Mouse (Mus musculus): ENCODE measurements around the gene Apoa4. TPM values are rescaled to one million over a fixed set of nuclear protein-coding genes. Genes with fewer than 3 reads are reported as not detected.

Apoa4 gene
- polyA plus RNA-seq, 1 experiment from 2014 or later: not detected

GRCm38 (mm10) chr9:46256658-46257385 lies 16.3 kb downstream of the Apoa4 start:
- H3K36me3 ChIP-seq (ENCODE audit: control insufficient read depth, insufficient read depth, low read length): no peaks in the 10 kb centered on the region
- H3K27me3 ChIP-seq (replicated peaks; ENCODE audit: control insufficient read depth, insufficient read depth, low read length): no peaks in the 10 kb centered on the region
- H3K9me3 ChIP-seq (replicated peaks; ENCODE audit: control insufficient read depth, low read length): no peaks in the 10 kb centered on the region
- DNase-seq (ENCODE audit: low spot score) (no peak), ATAC-seq (no peak)
- no peak overlapping the region for H3K27ac ChIP-seq (ENCODE audit: low read depth, low read length)
- H3K4me2 ChIP-seq (ENCODE audit: low read length): no peak overlapping the region
- no peak overlapping the region for H3K4me3 ChIP-seq (ENCODE audit: low read depth, low read length)
- H3K4me1 ChIP-seq (ENCODE audit: control insufficient read depth, insufficient read depth, low read length): no peaks in the 10 kb centered on the region
- H3K9ac ChIP-seq (ENCODE audit: low read length): no peak overlapping the region
- 89% methylated on average over 10 of the region's 10 CpGs for WGBS

GRCm38 (mm10) chr9:46257546-46257945 lies 17.1 kb downstream of the Apoa4 start:
- Histone ChIP-seq H3K4me3 (ENCODE audit: low read depth, low read length) (no peak overlapping the region), H3K9me3 (replicated peaks; ENCODE audit: control insufficient read depth, low read length) (no peaks in the 10 kb centered on the region), H3K9ac (ENCODE audit: low read length) (no peak overlapping the region), H3K36me3 (ENCODE audit: control insufficient read depth, insufficient read depth, low read length) (no peaks in the 10 kb centered on the region), H3K4me2 (ENCODE audit: low read length) (no peak overlapping the region), H3K27ac (ENCODE audit: low read depth, low read length) (no peak overlapping the region), H3K27me3 (replicated peaks; ENCODE audit: control insufficient read depth, insufficient read depth, low read length) (no peaks in the 10 kb centered on the region), H3K4me1 (ENCODE audit: control insufficient read depth, insufficient read depth, low read length) (no peaks in the 10 kb centered on the region)
- ATAC-seq (no peak), DNase-seq (ENCODE audit: low spot score) (no peak)
- 90% methylated on average over 3 of the region's 3 CpGs for WGBS

GRCm38 (mm10) chr9:46259111-46259510 lies 18.6 kb downstream of the Apoa4 start:
- ATAC-seq: no peak
- no peak overlapping the region for H3K4me3 ChIP-seq (ENCODE audit: low read depth, low read length)
- H3K36me3 ChIP-seq (ENCODE audit: control insufficient read depth, insufficient read depth, low read length): no peaks in the 10 kb centered on the region
- no peaks in the 10 kb centered on the region for H3K9me3 ChIP-seq (replicated peaks; ENCODE audit: control insufficient read depth, low read length)
- H3K4me1 ChIP-seq (ENCODE audit: control insufficient read depth, insufficient read depth, low read length): no peaks in the 10 kb centered on the region
- no peak overlapping the region for H3K27ac ChIP-seq (ENCODE audit: low read depth, low read length)
- H3K27me3 ChIP-seq (replicated peaks; ENCODE audit: control insufficient read depth, insufficient read depth, low read length): no peaks in the 10 kb centered on the region
- 91% methylated on average over 6 of the region's 6 CpGs for WGBS
- H3K9ac ChIP-seq (ENCODE audit: low read length): no peak overlapping the region
- no peak for DNase-seq (ENCODE audit: low spot score)
- H3K4me2 ChIP-seq (ENCODE audit: low read length): no peak overlapping the region

- ATAC-seq (no peak), DNase-seq (ENCODE audit: low spot score) (no peak)
- WGBS: 90% methylated on average over 7 of the region's 7 CpGs
- Histone ChIP-seq H3K9ac (ENCODE audit: low read length) (no peak overlapping the region), H3K36me3 (ENCODE audit: control insufficient read depth, insufficient read depth, low read length) (no peaks in the 10 kb centered on the region), H3K4me3 (ENCODE audit: low read depth, low read length) (no peak overlapping the region), H3K9me3 (replicated peaks; ENCODE audit: control insufficient read depth, low read length) (no peaks in the 10 kb centered on the region), H3K4me1 (ENCODE audit: control insufficient read depth, insufficient read depth, low read length) (no peaks in the 10 kb centered on the region), H3K4me2 (ENCODE audit: low read length) (no peak overlapping the region), H3K27me3 (replicated peaks; ENCODE audit: control insufficient read depth, insufficient read depth, low read length) (no peaks in the 10 kb centered on the region), H3K27ac (ENCODE audit: low read depth, low read length) (no peak overlapping the region)
These were observed 20.6 kb downstream of the Apoa4 start for GRCm38 (mm10) chr9:46261131-46261530.

- DNase-seq (ENCODE audit: low spot score): no peak
- ATAC-seq: no peak
- no peaks in the 10 kb centered on the region for H3K4me1 ChIP-seq (ENCODE audit: control insufficient read depth, insufficient read depth, low read length)
- H3K27me3 ChIP-seq (replicated peaks; ENCODE audit: control insufficient read depth, insufficient read depth, low read length): peaks cover 5% of the 10 kb centered on the region; the same call in 1 of the 2 replicates
- no peak within 1 kb of the TSS for H3K4me3 ChIP-seq (ENCODE audit: low read depth, low read length)
- no peak within 1 kb of the TSS for H3K27ac ChIP-seq (ENCODE audit: low read depth, low read length)
- H3K9me3 ChIP-seq (replicated peaks; ENCODE audit: control insufficient read depth, low read length): no peaks in the 10 kb centered on the region
- no peak within 1 kb of the TSS for H3K9ac ChIP-seq (ENCODE audit: low read length)
- H3K36me3 ChIP-seq (ENCODE audit: control insufficient read depth, insufficient read depth, low read length): no peaks in the 10 kb centered on the region
- WGBS: 69% methylated on average over 7 of the region's 7 CpGs
- no peak within 1 kb of the TSS for H3K4me2 ChIP-seq (ENCODE audit: low read length)
These were observed 27.9 kb downstream of the Apoa4 start, which contains the start of gene Apoa5 for GRCm38 (mm10) chr9:46268343-46268873. Gene Apoa5, plus strand, starts transcription at chr9:46268633.

GRCm38 (mm10) chr9:46269125-46269524 lies 28.6 kb downstream of the Apoa4 start:
- ATAC-seq (no peak), DNase-seq (ENCODE audit: low spot score) (no peak)
- Histone ChIP-seq H3K4me2 (ENCODE audit: low read length) (no peak overlapping the region), H3K4me3 (ENCODE audit: low read depth, low read length) (no peak overlapping the region), H3K9ac (ENCODE audit: low read length) (no peak overlapping the region), H3K9me3 (replicated peaks; ENCODE audit: control insufficient read depth, low read length) (no peaks in the 10 kb centered on the region), H3K36me3 (ENCODE audit: control insufficient read depth, insufficient read depth, low read length) (no peaks in the 10 kb centered on the region), H3K27ac (ENCODE audit: low read depth, low read length) (no peak overlapping the region), H3K4me1 (ENCODE audit: control insufficient read depth, insufficient read depth, low read length) (peaks cover 6% of the 10 kb centered on the region; the same call in 1 of the 2 replicates), H3K27me3 (replicated peaks; ENCODE audit: control insufficient read depth, insufficient read depth, low read length) (peaks cover 5% of the 10 kb centered on the region; the same call in 1 of the 2 replicates)
- WGBS: 85% methylated on average over 5 of the region's 5 CpGs

- Histone ChIP-seq H3K4me3 (ENCODE audit: low read depth, low read length) (no peak overlapping the region), H3K27me3 (replicated peaks; ENCODE audit: control insufficient read depth, insufficient read depth, low read length) (peaks cover 5% of the 10 kb centered on the region; the same call in 1 of the 2 replicates), H3K27ac (ENCODE audit: low read depth, low read length) (no peak overlapping the region), H3K4me2 (ENCODE audit: low read length) (no peak overlapping the region), H3K36me3 (ENCODE audit: control insufficient read depth, insufficient read depth, low read length) (peaks cover 17% of the 10 kb centered on the region), H3K4me1 (ENCODE audit: control insufficient read depth, insufficient read depth, low read length) (peaks cover 6% of the 10 kb centered on the region; the same call in 1 of the 2 replicates), H3K9me3 (replicated peaks; ENCODE audit: control insufficient read depth, low read length) (no peaks in the 10 kb centered on the region), H3K9ac (ENCODE audit: low read length) (no peak overlapping the region)
- no peak for ATAC-seq
- no peak for DNase-seq (ENCODE audit: low spot score)
- WGBS: 98% methylated on average over 4 of the region's 4 CpGs
These were observed 30.3 kb downstream of the Apoa4 start for GRCm38 (mm10) chr9:46270782-46271181.

- H3K27ac ChIP-seq (ENCODE audit: low read depth, low read length): no peak overlapping the region
- no peak overlapping the region for H3K9ac ChIP-seq (ENCODE audit: low read length)
- no peaks in the 10 kb centered on the region for H3K9me3 ChIP-seq (replicated peaks; ENCODE audit: control insufficient read depth, low read length)
- peaks cover 6% of the 10 kb centered on the region; the same call in 1 of the 2 replicates for H3K4me1 ChIP-seq (ENCODE audit: control insufficient read depth, insufficient read depth, low read length)
- H3K27me3 ChIP-seq (replicated peaks; ENCODE audit: control insufficient read depth, insufficient read depth, low read length): peaks cover 5% of the 10 kb centered on the region; the same call in 1 of the 2 replicates
- ATAC-seq: no peak
- peaks cover 29% of the 10 kb centered on the region for H3K36me3 ChIP-seq (ENCODE audit: control insufficient read depth, insufficient read depth, low read length)
- H3K4me2 ChIP-seq (ENCODE audit: low read length): no peak overlapping the region
- WGBS: 88% methylated on average over 9 of the region's 9 CpGs
- no peak overlapping the region for H3K4me3 ChIP-seq (ENCODE audit: low read depth, low read length)
- DNase-seq (ENCODE audit: low spot score): no peak
These were observed 31.6 kb downstream of the Apoa4 start for GRCm38 (mm10) chr9:46272070-46272469.
